Mouse (Mus musculus) lung, adult 2 months (tissue): ENCODE results near the gene Acpp. TPM values are rescaled to one million over a fixed set of nuclear protein-coding genes. Genes with fewer than 3 reads are reported as not detected.

ENCODE experiments used
- DNase-seq: peaks from one replicate; pipeline ENCODE4 v3.0.0; 2022
- H3K4me1 ChIP-seq: fragments of 200-500 bp; 2 replicates; pipeline ENCODE4 v1.6.1; 2011; ENCODE audit warnings: low read length; ENCODE audit not compliant: control insufficient read depth, insufficient read depth
- H3K4me3 ChIP-seq: fragments of 200-500 bp; replicated peaks from 2 replicates; pipeline ENCODE3; 2011; ENCODE audit warnings: low read depth, mild to moderate bottlenecking, control low read depth, low read length; ENCODE audit errors: extremely low read depth
- CTCF ChIP-seq: fragments of 200-500 bp; IDR thresholded peaks from 2 replicates; pipeline ENCODE4 v1.5.1; 2011; ENCODE audit warnings: mild to moderate bottlenecking, low read length, control low read depth; ENCODE audit not compliant: insufficient read depth
- POLR2A ChIP-seq: fragments of 200-500 bp; IDR thresholded peaks from 2 replicates; pipeline ENCODE4 v1.6.1; 2011; ENCODE audit warnings: low read depth, mild to moderate bottlenecking, control low read depth, low read length, borderline replicate concordance; ENCODE audit errors: extremely low read depth
- WGBS: fragments of 180-500 bp; shearing (Covaris S2); methylation state at CpG from one replicate; pipeline ENCODE4 v1.1.7; 2018; 5-methylcytosine and 5-hydroxymethylcytosine counted together
- polyA plus RNA-seq: library from polyadenylated mRNA; depleted of rRNA; stranded (reverse); fragments of >200 nt; gene quantifications from 2 replicates; pipeline ENCODE4 v1.2.3, GENCODE M21; 2012; rRNA removed

Acpp gene
- polyA plus RNA-seq, 1 experiment: 4.4 TPM

DNA sequence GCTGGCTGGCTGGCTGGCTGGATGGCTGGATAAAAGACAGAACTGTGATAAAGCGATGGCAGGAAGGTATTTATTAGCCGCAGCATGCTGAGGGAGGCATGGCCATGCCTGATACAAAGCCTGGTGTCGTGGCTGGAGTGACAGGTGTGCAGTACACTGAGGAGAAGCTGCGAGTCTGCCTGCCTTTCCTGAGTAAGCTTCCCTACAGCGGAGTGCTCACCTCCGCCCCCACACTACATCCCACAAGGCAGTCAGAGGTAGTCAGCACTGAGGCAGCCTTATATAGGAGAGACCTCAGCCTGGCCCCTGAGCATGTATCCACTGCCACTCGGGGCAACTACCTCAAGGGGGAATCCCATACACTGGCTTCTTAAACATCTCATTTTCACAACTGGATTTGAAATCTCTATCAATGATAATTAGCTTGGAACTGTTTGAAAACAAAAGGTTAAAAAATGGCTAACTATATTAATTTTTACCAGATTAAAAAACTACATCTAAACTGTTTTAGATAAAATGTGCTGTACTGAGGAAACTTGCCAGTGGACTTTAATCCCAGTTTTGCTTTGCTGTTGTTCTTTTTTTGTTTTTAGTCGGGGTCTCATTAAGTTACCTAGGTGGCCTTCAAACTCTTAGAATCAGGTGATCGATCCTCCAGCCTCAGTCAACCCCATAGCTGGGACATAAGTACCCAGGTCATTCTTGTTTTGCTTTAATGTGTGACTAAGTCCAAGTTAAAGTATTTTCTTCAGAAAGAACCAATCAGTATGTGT, 83.0 kb downstream of the Acpp start:
- TF ChIP-seq POLR2A (no peak), CTCF (no peak)
- no peak overlapping the region for H3K4me3 ChIP-seq
- DNase-seq: no peak
- no peaks in the 10 kb centered on the region; the same call in 1 of the 2 replicates for H3K4me1 ChIP-seq
- 79% methylated on average over 9 of the region's 9 CpGs for WGBS

DNA sequence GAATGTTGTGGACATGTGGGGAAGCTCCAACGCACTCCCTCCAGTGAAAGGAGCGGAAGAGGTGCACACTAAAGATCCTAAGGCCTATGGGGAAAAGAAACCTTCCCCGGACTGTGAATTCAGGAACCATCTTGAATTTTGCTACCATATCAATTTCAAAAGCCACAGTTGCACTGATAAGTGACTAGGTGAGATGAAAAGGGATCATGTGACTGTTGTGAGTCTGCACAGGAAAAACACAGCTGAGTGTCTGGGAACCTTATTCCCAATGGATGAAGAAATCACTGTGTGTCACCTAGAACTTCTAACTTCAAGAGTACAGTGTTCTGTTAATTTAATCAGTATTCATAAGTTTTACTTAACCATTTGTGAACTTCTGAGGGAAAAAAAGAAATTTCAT, 84.9 kb downstream of the Acpp start:
- DNase-seq: no peak
- 92% methylated on average over 3 of the region's 3 CpGs for WGBS
- Histone ChIP-seq H3K4me3 (no peak overlapping the region), H3K4me1 (no peaks in the 10 kb centered on the region; the same call in 1 of the 2 replicates)
- no peak for TF ChIP-seq POLR2A
- no peak for TF ChIP-seq CTCF

DNA sequence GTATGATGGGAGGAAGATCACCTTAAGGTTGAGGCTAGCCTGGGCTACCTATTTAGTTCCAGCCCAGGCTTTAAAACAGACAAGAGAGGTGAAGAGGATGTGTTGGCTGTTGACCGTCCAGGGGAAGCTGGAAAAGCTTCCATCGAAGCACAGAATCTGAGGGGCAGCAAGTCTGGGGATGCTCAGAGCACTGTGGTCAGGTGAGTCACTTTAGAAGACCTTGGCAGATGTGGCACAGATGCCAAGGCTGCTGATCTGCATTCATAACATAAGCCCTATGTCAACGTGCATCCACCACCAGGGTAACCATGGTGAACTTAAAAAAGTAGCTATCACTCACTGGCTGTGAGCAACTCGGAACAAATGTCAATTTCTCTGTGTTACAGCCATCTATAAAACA, 85.9 kb downstream of the Acpp start:
- TF ChIP-seq POLR2A: no peak
- TF ChIP-seq CTCF: no peak
- 85% methylated on average over 4 of the region's 4 CpGs for WGBS
- no peak for DNase-seq
- Histone ChIP-seq H3K4me1 (no peaks in the 10 kb centered on the region; the same call in 1 of the 2 replicates), H3K4me3 (no peak overlapping the region)

DNA sequence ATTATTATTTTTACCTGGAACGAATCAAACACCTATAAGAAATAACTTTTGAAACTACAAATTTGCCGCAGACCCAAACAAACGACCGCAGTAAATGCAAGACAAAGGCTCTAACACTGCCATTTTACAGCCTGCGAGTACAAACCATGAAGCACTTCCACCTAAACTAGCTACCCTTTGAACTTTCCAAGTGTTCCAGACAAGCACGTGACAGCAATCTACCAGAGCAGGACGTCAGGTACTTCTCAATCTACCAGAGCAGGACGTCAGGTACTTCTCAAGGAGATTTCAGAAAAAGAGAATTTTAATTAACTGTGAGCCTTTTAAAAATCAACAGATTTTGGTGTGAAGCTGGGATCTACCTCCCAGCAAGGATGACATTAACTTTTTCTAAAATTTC, 86.4 kb downstream of the Acpp start:
- Histone ChIP-seq H3K4me3 (no peak overlapping the region), H3K4me1 (no peaks in the 10 kb centered on the region; the same call in 1 of the 2 replicates)
- no peak for DNase-seq
- WGBS: 78% methylated on average over 8 of the region's 8 CpGs
- no peak for TF ChIP-seq CTCF
- no peak for TF ChIP-seq POLR2A

DNA sequence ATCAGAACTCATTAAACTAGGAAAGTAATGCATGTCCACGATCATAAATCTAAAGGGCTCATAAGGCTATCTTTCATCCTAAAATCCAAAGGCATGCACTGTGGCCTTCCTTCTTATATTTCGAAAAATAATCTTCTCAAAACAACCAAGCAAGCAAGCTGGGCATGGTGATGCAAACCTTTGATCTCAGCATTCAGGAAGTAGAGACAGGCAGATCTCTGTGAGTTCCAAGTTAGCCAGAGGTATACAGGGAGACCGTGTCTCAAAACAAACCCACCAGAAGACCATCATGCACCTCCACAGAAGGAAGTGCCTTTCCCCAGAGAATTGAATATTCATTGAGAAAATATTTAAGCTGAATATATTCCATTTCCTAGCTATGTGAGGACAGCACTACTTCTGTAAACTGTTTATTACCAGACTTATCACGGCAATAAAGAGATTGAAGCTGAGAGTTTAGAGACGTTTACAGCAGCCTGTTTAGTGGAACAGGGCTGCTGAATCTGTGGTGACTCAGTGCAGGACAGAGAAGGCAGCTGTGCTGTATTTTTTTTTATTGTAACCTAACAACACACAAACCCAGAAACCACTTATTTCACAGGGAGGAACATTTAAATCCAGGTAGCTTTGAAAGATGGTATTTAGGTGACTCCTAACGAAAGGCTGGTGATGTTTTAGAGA, 90.1 kb downstream of the Acpp start:
- TF ChIP-seq POLR2A: no peak
- no peak for TF ChIP-seq CTCF
- Histone ChIP-seq H3K4me3 (no peak overlapping the region), H3K4me1 (no peaks in the 10 kb centered on the region)
- no peak for DNase-seq
- WGBS: 49% methylated on average over 6 of the region's 6 CpGs

DNA sequence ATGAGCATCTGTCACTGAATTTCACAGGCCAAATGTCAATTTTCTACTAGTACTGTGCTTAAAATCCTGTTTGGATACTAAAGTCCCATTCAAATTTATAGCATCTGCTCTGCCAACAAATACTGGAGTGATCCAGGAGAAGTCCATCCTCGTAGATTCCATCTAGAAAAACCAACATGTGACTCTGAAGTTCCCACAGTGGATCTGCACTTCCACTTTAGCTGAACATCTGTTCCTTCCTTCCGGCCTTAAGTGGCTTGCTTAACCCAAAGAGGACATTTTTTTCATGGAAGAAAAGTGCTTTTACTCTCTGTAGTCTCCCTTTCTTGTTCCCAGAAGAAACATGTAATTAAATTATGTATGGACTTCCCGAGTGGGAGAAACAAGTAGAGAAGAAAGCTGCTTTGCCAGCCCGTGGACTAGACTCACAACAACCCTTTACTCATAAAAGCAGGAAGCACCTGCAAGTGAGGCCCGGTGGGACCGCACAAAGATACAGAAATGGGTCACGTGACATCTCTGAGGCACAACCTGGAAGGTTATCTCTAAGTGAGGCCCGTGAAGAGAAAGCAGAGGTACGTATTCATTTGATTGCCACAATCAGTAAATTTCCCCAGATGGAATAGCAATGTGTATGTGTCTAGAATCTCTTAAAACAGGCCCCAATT, 93.6 kb downstream of the Acpp start:
- TF ChIP-seq POLR2A: no peak
- TF ChIP-seq CTCF: no peak
- WGBS: 63% methylated on average over 9 of the region's 9 CpGs
- no peak for DNase-seq

DNA sequence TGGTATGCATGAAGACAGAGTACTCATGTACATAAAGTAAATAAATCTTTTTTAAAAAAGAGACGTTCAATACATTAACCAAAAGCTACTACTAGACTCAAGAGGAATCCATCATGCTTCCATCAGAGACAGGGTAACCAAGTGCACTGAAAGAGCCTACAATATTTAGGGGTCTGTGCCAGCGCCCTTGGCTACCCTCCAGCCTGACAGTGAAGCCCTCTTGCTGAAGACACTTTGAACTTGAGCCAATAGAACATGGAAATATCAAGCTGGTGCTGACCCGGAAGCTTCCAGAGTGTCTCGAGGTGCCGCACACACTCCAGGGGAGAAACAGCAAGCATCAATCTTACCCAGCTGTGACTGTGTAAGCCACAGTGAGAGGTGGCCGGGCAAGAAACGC, 97.4 kb downstream of the Acpp start:
- H3K4me3 ChIP-seq: no peak overlapping the region
- TF ChIP-seq CTCF (no peak), POLR2A (no peak)
- no peaks in the 10 kb centered on the region for H3K4me1 ChIP-seq
- 70% methylated on average over 7 of the region's 7 CpGs for WGBS
- no peak for DNase-seq

More for the DNA sequence above, 93.6 kb downstream of the Acpp start:
- Histone ChIP-seq H3K4me3 (no peak overlapping the region), H3K4me1 (no peaks in the 10 kb centered on the region)

DNA sequence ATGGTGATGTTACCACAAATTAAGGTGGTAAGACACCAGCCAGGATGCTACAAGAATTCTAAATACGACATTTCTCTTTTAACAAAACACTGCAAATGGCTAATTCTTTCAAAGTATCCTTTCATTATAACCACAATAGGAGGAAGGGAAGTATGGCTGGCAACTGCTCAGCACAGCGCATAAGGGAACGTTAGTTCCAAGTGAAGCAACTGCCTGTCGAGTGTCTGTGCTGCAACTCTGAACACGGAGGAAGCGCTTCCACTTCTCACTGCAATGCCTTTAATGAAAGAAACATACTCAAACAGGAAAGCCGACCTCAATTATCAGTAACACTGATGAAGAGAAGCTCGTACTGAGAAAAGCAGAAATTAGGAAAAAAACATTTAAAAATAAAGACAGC, 98.5 kb downstream of the Acpp start:
- no peak for DNase-seq
- Histone ChIP-seq H3K4me3 (no peak overlapping the region), H3K4me1 (no peaks in the 10 kb centered on the region)
- no peak for TF ChIP-seq CTCF
- TF ChIP-seq POLR2A: no peak
- WGBS: 83% methylated on average over 8 of the region's 8 CpGs

Other genes starting within 250 kb of the Acpp start
- gene Ackr4, start 210.8 kb downstream of the Acpp start, polyA plus RNA-seq: 8.2 and 15.3 TPM in 2 replicates
- gene Dnajc13, start 74.8 kb downstream of the Acpp start, polyA plus RNA-seq: 19.4 and 21.3 TPM in 2 replicates
- 0.09 and 0.16 TPM in 2 replicates for gene Cpne4, start 209.5 kb upstream of the Acpp start, polyA plus RNA-seq